Mouse (Mus musculus) MEL (cell line): ENCODE results near the gene Endov. TPM values are rescaled to one million over a fixed set of nuclear protein-coding genes. Genes with fewer than 3 reads are reported as not detected.

ENCODE experiments used
- DNase-seq: peaks from one replicate; pipeline ENCODE4 v3.0.0; 2011; ENCODE audit warnings: low read depth, low spot score
- H3K27ac ChIP-seq: 2 replicates; pipeline ENCODE4 v1.5.1; 2012; ENCODE audit warnings: low read depth, mild to moderate bottlenecking, control low read depth, low read length, moderate library complexity; ENCODE audit not compliant: control insufficient read depth
- H3K27me3 ChIP-seq, 2 experiments: fragments of 150-350 bp in 1 of 2; sonication (generic) in 1 of 2; 2 replicates each; pipeline ENCODE4 v1.6.1; 2012; ENCODE audit warnings: low read length in 2 of 2, mild to moderate bottlenecking in 2 of 2, improper control_type of control experiment in 1 of 2, moderate library complexity in 1 of 2; ENCODE audit not compliant: insufficient read depth in 2 of 2, control insufficient read depth in 1 of 2
- H3K36me3 ChIP-seq, 2 experiments: 2 replicates each; pipeline ENCODE4 v1.6.1; 2012 to 2014; ENCODE audit warnings: low read length in 2 of 2, improper control_type of control experiment in 1 of 2, inconsistent platforms in 1 of 2, mild to moderate bottlenecking in 1 of 2; ENCODE audit not compliant: insufficient read depth in 2 of 2, control insufficient read depth in 1 of 2
- H3K4me1 ChIP-seq, 2 experiments: fragments of 150-350 bp in 1 of 2; sonication (generic) in 1 of 2; 2 replicates each; pipeline ENCODE4 v1.6.1; 2012; ENCODE audit warnings: low read length in 2 of 2, improper control_type of control experiment in 1 of 2, mild to moderate bottlenecking in 1 of 2; ENCODE audit not compliant: insufficient read depth in 2 of 2, control insufficient read depth in 1 of 2
- H3K4me3 ChIP-seq, 2 experiments: fragments of 150-350 bp in 1 of 2; sonication (generic) in 1 of 2; 2 replicates each; pipeline ENCODE4 v1.5.1; 2012; ENCODE audit warnings: low read depth in 2 of 2, low read length in 2 of 2, mild to moderate bottlenecking in 2 of 2, moderate library complexity in 2 of 2, control low read depth in 1 of 2, improper control_type of control experiment in 1 of 2; ENCODE audit not compliant: control insufficient read depth in 1 of 2, insufficient read depth in 1 of 2
- H3K79me2 ChIP-seq: 2 replicates; pipeline ENCODE4 v1.6.1; 2012; ENCODE audit warnings: mild to moderate bottlenecking, low read length, moderate library complexity; ENCODE audit not compliant: control insufficient read depth, poor library complexity, insufficient read depth
- H3K9ac ChIP-seq: 2 replicates; pipeline ENCODE4 v1.6.1; 2012; ENCODE audit warnings: low read depth, mild to moderate bottlenecking, control low read depth, low read length, moderate library complexity; ENCODE audit not compliant: control insufficient read depth, poor library complexity, severe bottlenecking
- H3K9me3 ChIP-seq: fragments of 150-350 bp; sonication (generic); replicated peaks from 2 replicates; pipeline ENCODE4 v1.6.1; 2012; ENCODE audit warnings: mild to moderate bottlenecking, low read length, improper control_type of control experiment, moderate library complexity; ENCODE audit not compliant: insufficient read depth
- BHLHE40 ChIP-seq: IDR thresholded peaks from 2 replicates; pipeline ENCODE4 v1.6.1; 2012; ENCODE audit warnings: low read depth, mild to moderate bottlenecking, inconsistent platforms, low read length, improper control_type of control experiment, borderline replicate concordance
- CHD1 ChIP-seq: IDR thresholded peaks from 2 replicates; pipeline ENCODE4 v1.6.1; 2012; ENCODE audit warnings: low read depth, mild to moderate bottlenecking, inconsistent platforms, low read length, improper control_type of control experiment
- CHD2 ChIP-seq: IDR thresholded peaks from 2 replicates; pipeline ENCODE4 v1.6.1; 2011; ENCODE audit warnings: low read length, improper control_type of control experiment
- GATA1 ChIP-seq: IDR thresholded peaks from 2 replicates; pipeline ENCODE4 v1.6.1; 2011; ENCODE audit warnings: low read depth, low read length, improper control_type of control experiment
- KAT2A ChIP-seq: conservative IDR thresholded peaks from 2 replicates; pipeline ENCODE4 v1.6.1; 2012; ENCODE audit warnings: low read depth, low read length, improper control_type of control experiment, inconsistent platforms
- MEF2A ChIP-seq: IDR thresholded peaks from 2 replicates; pipeline ENCODE4 v1.6.1; 2014; ENCODE audit warnings: low read depth, mild to moderate bottlenecking, inconsistent platforms, low read length, improper control_type of control experiment; ENCODE audit not compliant: poor library complexity, insufficient replicate concordance, severe bottlenecking; ENCODE audit errors: extremely low read depth
- MYC ChIP-seq: IDR thresholded peaks from 2 replicates; pipeline ENCODE4 v1.6.1; 2011; ENCODE audit warnings: low read depth, mild to moderate bottlenecking, low read length, improper control_type of control experiment, moderate library complexity
- NELFE ChIP-seq: IDR thresholded peaks from 2 replicates; pipeline ENCODE4 v1.6.1; 2011; ENCODE audit warnings: low read depth, low read length, improper control_type of control experiment
- NRF1 ChIP-seq: IDR thresholded peaks from 2 replicates; pipeline ENCODE4 v1.6.1; 2014; ENCODE audit warnings: low read depth, mild to moderate bottlenecking, inconsistent platforms, low read length, improper control_type of control experiment, moderate library complexity; ENCODE audit not compliant: poor library complexity, insufficient read depth, severe bottlenecking
- POLR2AphosphoS2 ChIP-seq: IDR thresholded peaks from 2 replicates; pipeline ENCODE4 v1.6.1; 2011; ENCODE audit warnings: low read length, improper control_type of control experiment
- SIN3A ChIP-seq: IDR thresholded peaks from 2 replicates; pipeline ENCODE4 v1.6.1; 2012; ENCODE audit warnings: low read length, improper control_type of control experiment, inconsistent platforms
- USF1 ChIP-seq: IDR thresholded peaks from 2 replicates; pipeline ENCODE4 v1.6.1; 2014; ENCODE audit warnings: low read depth, mild to moderate bottlenecking, inconsistent platforms, low read length, improper control_type of control experiment, moderate library complexity
- ZC3H11A ChIP-seq: IDR thresholded peaks from 2 replicates; pipeline ENCODE4 v1.6.1; 2012; ENCODE audit warnings: low read depth, mild to moderate bottlenecking, inconsistent platforms, low read length, improper control_type of control experiment
- ZKSCAN1 ChIP-seq: IDR thresholded peaks from 2 replicates; pipeline ENCODE4 v1.6.1; 2012; ENCODE audit warnings: low read depth, mild to moderate bottlenecking, inconsistent platforms, low read length, improper control_type of control experiment, moderate library complexity
- ZMIZ1 ChIP-seq: IDR thresholded peaks from 2 replicates; pipeline ENCODE4 v1.6.1; 2012; ENCODE audit warnings: low read depth, mild to moderate bottlenecking, inconsistent platforms, low read length, improper control_type of control experiment, moderate library complexity
- polyA plus RNA-seq, 2 experiments: library from polyadenylated mRNA; stranded (reverse) in 1 of 2; unstranded in 1 of 2; fragments of >175 nt in 1 of 2; fragments of >200 nt in 1 of 2; gene quantifications; 2 replicates each; pipeline versions ENCODE4 v1.2.1 to v1.2.4; 2012; ENCODE audit warnings: low replicate concordance in 2 of 2, low read depth in 1 of 2; ENCODE audit not compliant: insufficient read length in 2 of 2, insufficient read depth in 1 of 2, missing spikeins in 1 of 2
- total RNA-seq: library from RNA; depleted of rRNA; stranded (reverse); fragments of 300-350 nt; gene quantifications from 2 replicates; pipeline ENCODE4 v1.2.3, GENCODE M21; 2012

Endov gene
- total and polyA plus RNA-seq, 3 experiments: 16.8 to 19.5 TPM; not detected in 1

DNA sequence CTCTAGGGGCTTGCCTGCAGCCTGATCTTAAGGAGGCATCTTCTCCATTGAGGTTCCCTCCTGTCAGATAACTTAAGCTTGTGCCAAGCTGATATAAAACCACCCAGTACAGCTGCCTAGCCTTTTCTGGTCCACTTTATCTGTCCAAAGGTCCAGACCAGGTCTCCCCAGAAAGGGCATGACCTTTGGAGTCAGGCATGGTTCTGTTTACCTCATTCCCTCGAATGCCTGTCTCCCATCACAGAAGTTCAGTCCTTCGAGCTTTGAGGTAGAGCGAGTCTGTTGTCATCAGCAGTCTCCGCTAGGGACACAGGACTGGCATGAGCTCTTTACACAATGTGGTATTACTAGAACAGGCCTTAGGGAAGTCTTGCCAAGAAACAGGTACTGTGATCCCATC lies 15.2 kb downstream of the Endov start:
- no peak overlapping the region for H3K27ac ChIP-seq
- H3K79me2 ChIP-seq: no peaks in the 10 kb centered on the region
- H3K9me3 ChIP-seq: no peaks in the 10 kb centered on the region
- H3K27me3 ChIP-seq: no peaks in the 10 kb centered on the region
- no peak overlapping the region for H3K9ac ChIP-seq
- no peaks in the 10 kb centered on the region for H3K4me1 ChIP-seq
- TF ChIP-seq USF1: no peak
- TF ChIP-seq ZC3H11A: no peak
- TF ChIP-seq ZMIZ1: no peak
- TF ChIP-seq NRF1: no peak
- DNase-seq: no peak
- no peak overlapping the region for H3K4me3 ChIP-seq
- no peaks in the 10 kb centered on the region for H3K36me3 ChIP-seq

DNA sequence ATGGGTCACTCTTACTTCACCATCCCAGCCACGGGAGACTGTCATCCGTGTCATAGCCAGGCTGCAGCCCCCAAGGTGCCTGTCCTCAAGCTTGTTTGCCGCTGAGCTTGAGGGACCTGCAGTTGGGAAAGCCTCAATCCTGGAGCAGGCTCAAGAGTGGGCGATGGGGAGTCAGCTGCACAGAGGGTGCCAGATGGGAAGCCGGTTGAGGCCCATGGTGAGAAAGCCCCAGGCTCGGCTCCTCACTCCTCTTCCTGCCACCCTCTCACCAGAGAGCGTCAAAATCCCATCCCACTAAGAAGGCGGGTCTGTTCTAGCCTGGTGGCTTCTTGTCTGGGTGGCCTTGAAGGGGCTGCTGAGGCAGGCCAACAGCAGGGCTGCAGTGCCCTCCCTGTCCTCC lies 16.6 kb downstream of the Endov start:
- H3K9ac ChIP-seq: no peak overlapping the region
- H3K36me3 ChIP-seq: no peaks in the 10 kb centered on the region
- no peak for TF ChIP-seq MYC
- no peak for TF ChIP-seq MEF2A
- TF ChIP-seq SIN3A: no peak
- no peak for TF ChIP-seq CHD1
- no peak for TF ChIP-seq ZKSCAN1
- TF ChIP-seq NRF1: no peak
- TF ChIP-seq CHD2: no peak
- TF ChIP-seq KAT2A: no peak
- TF ChIP-seq USF1: no peak
- TF ChIP-seq POLR2AphosphoS2: no peak
- no peak for TF ChIP-seq NELFE
- no peak for TF ChIP-seq BHLHE40
- no peak for TF ChIP-seq GATA1
- H3K27ac ChIP-seq: no peak overlapping the region
- H3K4me1 ChIP-seq: no peaks in the 10 kb centered on the region
- H3K79me2 ChIP-seq: no peaks in the 10 kb centered on the region
- no peaks in the 10 kb centered on the region for H3K9me3 ChIP-seq
- H3K27me3 ChIP-seq: no peaks in the 10 kb centered on the region
- DNase-seq: no peak
- no peak overlapping the region for H3K4me3 ChIP-seq
